Mouse (Mus musculus) liver, embryonic 14.5 days (tissue): ENCODE measurements around the gene Anapc2. TPM values are rescaled to one million over a fixed set of nuclear protein-coding genes. Genes with fewer than 3 reads are reported as not detected.
A peak's percentile ranks its signal among the peaks of the same experiment; 100 is the strongest.

Experiments
- ATAC-seq: fragments of 200-750 bp; cut with Nextera tagmentation; 2 replicates; pipeline ENCODE4 v1.8.0; 2017; ENCODE audit warnings: moderate number of reproducible peaks, mild to moderate bottlenecking, moderate library complexity; ENCODE audit not compliant: insufficient read depth
- DNase-seq, 3 experiments: peaks; one replicate each; pipeline ENCODE4 v3.0.0-alpha.2; 2012 to 2013; ENCODE audit warnings: low read depth in 3 of 3, low spot score in 3 of 3
- H3K27ac ChIP-seq: fragments of 300-500 bp; sonication (generic); 2 replicates; pipeline ENCODE4 v1.5.1; 2014; ENCODE audit warnings: moderate library complexity, mild to moderate bottlenecking, control low read depth, inconsistent platforms
- H3K27me3 ChIP-seq: fragments of 300-500 bp; sonication (generic); 2 replicates; pipeline ENCODE4 v1.6.1; 2014; ENCODE audit warnings: mild to moderate bottlenecking, low read length, moderate library complexity; ENCODE audit not compliant: control insufficient read depth, insufficient read depth
- H3K36me3 ChIP-seq: fragments of 300-500 bp; sonication (generic); replicated peaks from 2 replicates; pipeline ENCODE4 v1.6.1; 2014; ENCODE audit warnings: low read depth; ENCODE audit not compliant: control insufficient read depth, insufficient read depth
- H3K4me1 ChIP-seq, 2 experiments: fragments of 200-500 bp in 1 of 2; fragments of 300-500 bp in 1 of 2; sonication (generic) in 1 of 2; replicated peaks; 2 replicates each; pipeline ENCODE4 v1.6.1; 2012 to 2014; ENCODE audit warnings: antibody characterized with exemption in 1 of 2, inconsistent platforms in 1 of 2, low read length in 1 of 2; ENCODE audit not compliant: control insufficient read depth in 2 of 2, insufficient read depth in 2 of 2
- H3K4me2 ChIP-seq: fragments of 300-500 bp; sonication (generic); 2 replicates; pipeline ENCODE4 v1.6.1; 2014; ENCODE audit warnings: low read depth, mild to moderate bottlenecking, control low read depth, moderate library complexity
- H3K4me3 ChIP-seq, 2 experiments: fragments of 200-500 bp in 1 of 2; fragments of 300-500 bp in 1 of 2; sonication (generic) in 1 of 2; 2 replicates each; pipeline ENCODE4 v1.5.1; 2012 to 2014; ENCODE audit warnings: low read depth in 2 of 2, low read length in 2 of 2, mild to moderate bottlenecking in 2 of 2, control low read depth in 1 of 2, inconsistent platforms in 1 of 2, moderate library complexity in 1 of 2; ENCODE audit not compliant: insufficient read depth in 1 of 2
- H3K9ac ChIP-seq: fragments of 300-500 bp; sonication (generic); replicated peaks from 2 replicates; pipeline ENCODE4 v1.6.1; 2014; ENCODE audit warnings: mild to moderate bottlenecking, control low read depth, moderate library complexity
- H3K9me3 ChIP-seq: fragments of 300-500 bp; sonication (generic); 2 replicates; pipeline ENCODE4 v1.6.1; 2016; ENCODE audit warnings: low read length, mixed read lengths; ENCODE audit not compliant: control insufficient read depth
- CTCF ChIP-seq: IDR thresholded peaks from 2 replicates; pipeline ENCODE4 v1.5.1; 2016; ENCODE audit warnings: antibody characterized with exemption, low read depth, control low read depth
- EP300 ChIP-seq: IDR thresholded peaks from 2 replicates; pipeline ENCODE4 v1.6.1; 2016; ENCODE audit warnings: antibody characterized with exemption, low read depth
- WGBS: fragments of 180-500 bp; shearing (Covaris S2); extraction: QIAGEN DNeasy Blood & Tissue Kit; methylation state at CpG from one replicate; pipeline ENCODE4 v1.1.7; 2014; ENCODE audit not compliant: insufficient replicate concordance; 5-methylcytosine and 5-hydroxymethylcytosine counted together
- polyA plus RNA-seq, 2 experiments: library from polyadenylated mRNA; depleted of rRNA in 1 of 2; stranded (reverse) in 1 of 2; unstranded in 1 of 2; fragments of >200 nt; fragmentation: Nextera tagmentation in 1 of 2; extraction: Ambion mirVana in 1 of 2; gene quantifications; 2 replicates each; pipeline versions ENCODE4 v1.2.1 to v1.2.3; 2012 to 2014

The Anapc2 gene
- polyA plus RNA-seq, 2 experiments = 23.8 to 30.2 TPM

DNA sequence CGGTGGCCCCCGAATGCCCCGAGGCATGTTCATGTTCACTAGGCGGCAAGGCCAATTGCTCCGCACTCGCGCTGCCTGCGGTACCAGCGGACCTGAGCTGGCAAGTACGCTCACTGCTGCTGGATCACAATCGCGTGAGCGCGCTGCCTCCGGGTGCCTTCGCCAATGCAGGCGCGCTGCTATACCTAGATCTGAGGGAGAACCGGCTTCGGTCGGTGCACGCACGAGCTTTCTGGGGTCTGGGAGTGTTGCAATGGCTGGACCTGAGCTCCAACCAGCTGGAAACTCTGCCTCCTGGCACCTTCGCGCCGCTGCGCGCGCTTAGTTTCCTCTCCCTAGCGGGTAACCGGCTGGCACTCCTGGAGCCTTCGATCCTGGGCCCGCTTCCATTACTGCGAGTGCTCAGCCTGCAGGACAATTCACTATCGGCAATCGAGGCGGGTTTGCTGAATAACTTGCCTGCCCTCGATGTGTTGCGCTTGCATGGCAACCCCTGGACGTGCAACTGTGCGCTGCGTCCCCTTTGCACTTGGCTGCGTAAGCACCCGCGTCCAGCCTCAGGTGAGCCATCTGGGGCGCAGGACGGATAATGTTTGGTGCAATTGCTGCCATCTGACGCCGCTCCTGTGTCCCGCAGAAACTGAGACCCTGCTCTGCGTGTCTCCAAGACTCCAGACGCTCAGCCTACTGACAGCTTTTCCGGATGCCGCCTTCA is 18.0 kb downstream of the Anapc2 start:
- no peak overlapping the region for H3K27ac ChIP-seq
- H3K36me3 ChIP-seq = peaks cover under 1% of the 10 kb centered on the region; the same call in 1 of the 2 replicates
- no peaks in the 10 kb centered on the region for H3K9me3 ChIP-seq
- no peak overlapping the region for H3K4me3 ChIP-seq
- no peak for DNase-seq
- no peak for TF ChIP-seq EP300
- peaks cover 0 to 7% of the 10 kb centered on the region in 2 experiments; a peak in 1 of 4 replicates for H3K4me1 ChIP-seq
- WGBS = 3% methylated on average over 54 of the region's 54 CpGs
- ATAC-seq = no peak
- H3K4me2 ChIP-seq = no peak overlapping the region
- no peak overlapping the region for H3K9ac ChIP-seq
- H3K27me3 ChIP-seq = peaks cover 47% of the 10 kb centered on the region

DNA sequence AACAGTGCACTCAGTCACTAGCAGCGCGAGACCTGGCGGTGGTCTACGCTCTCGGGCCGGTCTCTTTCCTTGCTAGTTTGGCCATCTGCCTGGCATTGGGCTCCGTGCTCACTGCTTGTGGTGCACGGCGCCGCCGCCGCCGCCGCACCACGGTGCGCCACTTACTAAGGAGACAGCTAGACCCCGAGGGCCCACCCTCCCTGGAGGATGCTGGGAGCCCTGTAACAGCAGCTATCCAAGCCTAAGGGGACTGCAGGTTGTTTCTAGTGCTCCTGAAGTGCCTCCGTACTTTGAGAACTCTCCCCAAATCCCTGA is 18.5 kb downstream of the Anapc2 start:
- Histone ChIP-seq H3K9me3 (no peaks in the 10 kb centered on the region), H3K4me3 (no peak overlapping the region), H3K9ac (no peak overlapping the region), H3K27ac (no peak overlapping the region), H3K4me1 (peaks cover 0 to 7% of the 10 kb centered on the region in 2 experiments; a peak in 1 of 4 replicates), H3K4me2 (no peak overlapping the region), H3K27me3 (peaks cover 47% of the 10 kb centered on the region), H3K36me3 (no peaks in the 10 kb centered on the region; the same call in 1 of the 2 replicates)
- DNase-seq = no peak
- TF ChIP-seq CTCF (no peak), EP300 (no peak)
- no peak for ATAC-seq
- WGBS = 3% methylated on average over 18 of the region's 18 CpGs

GRCm38 (mm10) chr2:25291184-25292053 is 19.1 kb downstream of the Anapc2 start:
- WGBS = 8% methylated on average over 31 of the region's 32 CpGs
- H3K4me3 ChIP-seq = no peak overlapping the region
- no peak overlapping the region for H3K4me2 ChIP-seq
- TF ChIP-seq CTCF (no peak), EP300 (no peak)
- no peaks in the 10 kb centered on the region for H3K9me3 ChIP-seq
- peaks cover 47% of the 10 kb centered on the region for H3K27me3 ChIP-seq
- H3K36me3 ChIP-seq = no peaks in the 10 kb centered on the region
- no peak overlapping the region for H3K27ac ChIP-seq
- H3K9ac ChIP-seq = no peak overlapping the region
- DNase-seq (no peak), ATAC-seq (no peak)
- peaks cover 0 to 6% of the 10 kb centered on the region in 2 experiments; a peak in 1 of 4 replicates for H3K4me1 ChIP-seq

GRCm38 (mm10) chr2:25292054-25292544 is 19.8 kb downstream of the Anapc2 start:
- Histone ChIP-seq H3K9me3 (no peaks in the 10 kb centered on the region), H3K36me3 (no peaks in the 10 kb centered on the region), H3K4me3 (peak overlapping the region in 1 of 2 experiments; percentile 25; a peak in 2 of 4 replicates), H3K27ac (no peak overlapping the region), H3K4me1 (0 out of 4 replicates have a peak, but pooled peaks cover 0 to 3% of the 10 kb centered on the region in 2 experiments), H3K9ac (no peak overlapping the region), H3K27me3 (peaks cover 47% of the 10 kb centered on the region), H3K4me2 (peak overlapping the region; percentile 33)
- TF ChIP-seq EP300 (no peak), CTCF (no peak)
- DNase-seq = no peak
- ATAC-seq = no peak
- WGBS = 11% methylated on average over 39 of the region's 43 CpGs

DNA sequence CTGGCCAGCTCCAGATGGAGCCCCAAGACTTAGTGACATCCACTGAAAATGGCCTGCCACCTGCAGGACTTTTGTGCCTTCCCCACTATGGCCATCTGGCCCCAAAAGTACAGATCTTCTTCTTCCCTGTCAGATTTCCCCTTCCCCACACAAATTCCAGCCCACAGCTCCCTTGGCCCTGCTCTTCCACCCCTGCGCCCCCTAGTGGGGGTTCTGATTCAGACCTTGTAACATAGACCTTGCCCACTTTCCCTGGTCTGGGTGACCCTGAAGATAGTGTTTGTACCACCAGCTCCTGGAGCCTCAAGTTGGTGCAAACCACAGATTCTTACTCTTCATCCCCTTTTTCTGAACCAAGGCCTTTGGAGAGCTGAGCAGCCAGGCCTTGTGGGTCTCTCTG is 20.6 kb downstream of the Anapc2 start:
- no peaks in the 10 kb centered on the region for H3K9me3 ChIP-seq
- peak in 2 of 3 experiments; percentile 26 to 38 for DNase-seq
- TF ChIP-seq CTCF (peak; percentile 92), EP300 (no peak)
- 0% methylated on average over 1 of the region's 1 CpGs for WGBS
- H3K4me2 ChIP-seq = no peak overlapping the region
- no peak overlapping the region for H3K27ac ChIP-seq
- peaks cover 50% of the 10 kb centered on the region for H3K27me3 ChIP-seq
- ATAC-seq = no peak
- no peak overlapping the region for H3K9ac ChIP-seq
- H3K36me3 ChIP-seq = no peaks in the 10 kb centered on the region
- no peak overlapping the region for H3K4me3 ChIP-seq
- no peaks in the 10 kb centered on the region for H3K4me1 ChIP-seq
